Mouse (Mus musculus) G1E (cell line): ENCODE results near the gene Hspa1l.

Experiments
- CTCF ChIP-seq: IDR thresholded peaks from 2 replicates; pipeline ENCODE4 v1.5.1; 2012; ENCODE audit warnings: low read depth, low read length, inconsistent platforms, mixed read lengths
- POLR2AphosphoS5 ChIP-seq: IDR thresholded peaks from 2 replicates; pipeline ENCODE4 v1.6.1; 2012; ENCODE audit warnings: low read depth, low read length, inconsistent platforms; ENCODE audit not compliant: insufficient replicate concordance
- TAL1 ChIP-seq: conservative IDR thresholded peaks from 2 replicates; pipeline ENCODE4 v1.6.1; 2012; ENCODE audit warnings: low read depth, low read length, inconsistent platforms, mixed read lengths

DNA sequence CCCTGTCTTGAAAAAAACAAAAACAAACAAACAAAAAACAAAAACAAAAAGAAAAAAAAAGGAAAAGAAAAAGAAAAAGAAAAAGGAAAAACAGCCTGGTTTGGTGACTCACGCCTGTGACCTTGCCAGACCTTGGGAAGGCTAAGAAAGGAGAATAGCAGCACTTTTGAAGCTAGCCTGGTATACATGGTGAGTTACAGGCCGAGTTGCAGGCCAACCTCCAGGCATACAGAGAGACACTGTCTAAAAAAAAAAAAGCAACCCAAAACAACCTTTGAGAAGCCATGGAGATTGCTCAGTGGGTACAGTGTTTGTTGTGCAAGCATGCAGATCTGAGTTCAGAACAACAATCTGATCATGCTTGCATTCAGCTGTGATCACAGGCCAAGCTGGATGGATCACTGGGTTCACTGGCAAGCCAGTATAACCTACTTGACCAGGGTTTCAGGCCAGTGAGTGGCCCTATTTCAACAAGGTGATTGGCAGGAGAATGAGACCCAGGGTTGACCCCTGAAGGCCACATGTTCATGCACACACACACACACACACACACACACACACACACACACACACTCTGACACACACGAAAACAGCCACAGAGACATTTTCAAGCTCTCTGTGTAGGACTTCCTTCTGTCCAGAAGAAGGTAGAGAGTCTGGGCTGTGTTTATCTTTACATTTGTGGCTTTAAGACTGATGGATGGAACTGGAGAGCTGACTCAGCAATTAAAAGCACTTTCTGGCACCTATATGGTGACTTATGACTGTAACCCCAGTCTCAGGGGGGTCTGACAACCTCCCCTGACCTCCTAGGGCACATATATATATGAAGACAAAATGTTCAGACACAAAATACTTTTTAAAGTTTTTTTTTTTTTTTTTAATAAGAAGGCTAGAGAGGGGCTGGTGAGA is 3.3 kb downstream of the Hspa1l start:
- TF ChIP-seq CTCF (no peak), POLR2AphosphoS5 (no peak), TAL1 (no peak)
